Mouse (Mus musculus) T-helper 2 cell (primary cell): ENCODE data around the gene Mafg.
"Not testable (repeated sequence)": the region's sequence is repeated elsewhere in the genome, so short reads cannot be mapped to it uniquely, and the experiment has no call there.

ENCODE experiments used
- in situ Hi-C: fragments of 300-600 bp; cut with MboI, MseI; formaldehyde crosslinking; loops from one replicate; pipeline ENCODE4 v1.15.1; 2025; ENCODE audit warnings: high pct_unique_total_duplicates

Gene Mafg

GRCm38 (mm10) chr11:120598283-120598989 is 35.0 kb downstream of the Mafg start, which contains the start of the genes Alyref and Anapc11:
TSS of gene Alyref (minus strand) at chr11:120598365.
TSS of gene Anapc11 (plus strand) at chr11:120598421.
- in situ Hi-C loops, result loop anchor here (10.0 kb wide), 1 partner anchor 196 kb away; the partner anchor contains the start of gene Dus1l

GRCm38 (mm10) chr11:120597240-120598235 is 35.9 kb downstream of the Mafg start:
- in situ Hi-C loops, result loop anchor here (10.0 kb wide), 1 partner anchor 197 kb away; the partner anchor contains the start of gene Dus1l

DNA sequence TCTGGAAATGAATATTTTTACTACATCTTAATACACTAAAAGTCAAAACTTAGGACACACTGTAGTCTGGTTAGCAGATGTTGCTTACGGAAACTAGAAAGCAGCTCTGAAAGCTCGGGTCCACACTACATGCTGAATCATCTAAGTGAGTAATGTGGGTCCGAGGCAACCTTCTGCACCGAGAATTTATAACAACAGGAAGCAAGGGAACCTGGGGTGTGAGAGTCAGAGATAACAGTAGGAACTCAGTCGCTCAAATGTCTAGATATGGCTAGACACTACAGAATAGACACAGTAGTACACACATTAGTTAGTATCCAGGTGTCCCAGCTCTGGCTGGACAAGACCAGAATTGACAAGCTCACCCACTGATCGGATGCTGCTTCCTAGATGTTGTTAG is 44.9 kb downstream of the Mafg start:
- in situ Hi-C loops, result no loop called here

DNA sequence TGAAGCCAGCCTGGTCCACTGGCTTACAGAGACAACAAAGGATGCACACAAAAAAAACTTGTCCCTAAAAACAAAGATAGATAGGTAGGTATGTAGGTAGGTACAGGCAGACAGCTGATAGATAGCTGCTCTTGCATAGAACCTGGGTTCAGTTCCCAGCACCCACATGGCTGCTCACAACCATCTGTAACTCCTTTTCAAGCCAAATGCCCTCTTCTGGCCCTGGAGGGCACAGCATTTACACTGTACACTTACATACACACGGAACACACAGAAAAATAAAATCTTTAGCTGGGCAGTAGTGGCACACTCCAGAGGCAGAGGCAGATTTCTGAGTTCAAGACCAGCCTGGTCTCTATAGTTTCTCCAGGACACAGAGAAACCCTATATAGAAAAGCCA is 49.5 kb downstream of the Mafg start:
- in situ Hi-C loops, result no loop called here

- in situ Hi-C loops, result not testable (repeated sequence)
Observed at GRCm38 (mm10) chr11:120582982-120583293, 50.5 kb downstream of the Mafg start.

- in situ Hi-C loops, result no loop called here
Observed at GRCm38 (mm10) chr11:120582268-120582981, 51.0 kb downstream of the Mafg start.

- in situ Hi-C loops, result no loop called here
Observed at GRCm38 (mm10) chr11:120581490-120582267, 51.7 kb downstream of the Mafg start, which contains the start of gene Arhgdia. TSS of gene Arhgdia (minus strand) at chr11:120581624.

DNA sequence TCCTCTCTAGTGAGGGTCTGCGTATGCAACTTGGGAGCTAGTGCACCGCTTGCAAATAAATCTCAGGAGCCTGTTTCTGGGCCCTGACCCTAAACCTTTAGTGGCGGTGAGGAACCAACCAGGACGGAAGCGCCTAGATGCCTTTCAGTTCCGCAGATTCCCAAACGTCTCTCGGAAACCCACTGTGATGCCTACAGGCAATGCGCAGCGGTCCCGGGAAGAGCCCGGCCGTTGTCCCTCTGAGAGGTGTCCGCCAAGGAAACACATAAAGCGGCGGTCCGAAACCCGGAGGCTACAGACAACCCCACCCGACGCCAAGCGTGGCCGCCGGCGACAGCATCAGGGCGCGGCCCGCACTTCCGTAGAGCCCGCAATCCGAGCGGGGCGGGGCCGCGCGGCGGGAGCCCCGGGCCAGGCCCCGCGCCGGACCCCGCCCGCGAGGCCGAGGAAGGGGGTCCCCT is 52.5 kb downstream of the Mafg start:
- in situ Hi-C loops, result no loop called here

GRCm38 (mm10) chr11:120580190-120580589 is 53.2 kb downstream of the Mafg start:
- in situ Hi-C loops, result no loop called here

- in situ Hi-C loops, result no loop called here
Observed at GRCm38 (mm10) chr11:120579316-120580107, 53.9 kb downstream of the Mafg start.

DNA sequence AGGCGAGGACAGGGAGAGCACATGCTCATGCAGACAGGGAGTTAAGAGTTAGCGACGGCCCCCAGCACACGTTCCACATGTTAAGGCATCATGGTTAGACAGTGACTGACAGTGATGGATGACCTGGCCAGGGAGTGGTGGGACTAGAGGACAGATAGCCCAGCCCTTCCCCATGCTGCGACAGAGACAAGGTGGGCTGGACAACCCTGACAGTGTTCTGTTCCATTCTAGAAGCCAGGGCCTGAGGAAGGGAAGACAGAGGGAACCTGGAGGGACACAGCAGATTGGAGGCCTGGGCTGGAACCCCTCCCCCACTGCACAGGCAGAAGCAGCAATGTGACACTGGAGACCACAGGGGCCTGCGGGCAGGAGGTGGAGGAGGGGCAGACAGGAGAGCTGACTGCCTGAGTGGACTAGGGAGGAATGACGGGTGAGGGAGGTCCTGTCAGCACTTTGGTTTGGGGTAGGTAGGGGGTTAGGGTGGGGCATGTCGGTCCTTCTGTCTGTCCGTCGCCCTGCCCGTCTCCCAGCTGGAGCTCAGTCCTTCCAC is 54.6 kb downstream of the Mafg start:
- in situ Hi-C loops, result no loop called here

DNA sequence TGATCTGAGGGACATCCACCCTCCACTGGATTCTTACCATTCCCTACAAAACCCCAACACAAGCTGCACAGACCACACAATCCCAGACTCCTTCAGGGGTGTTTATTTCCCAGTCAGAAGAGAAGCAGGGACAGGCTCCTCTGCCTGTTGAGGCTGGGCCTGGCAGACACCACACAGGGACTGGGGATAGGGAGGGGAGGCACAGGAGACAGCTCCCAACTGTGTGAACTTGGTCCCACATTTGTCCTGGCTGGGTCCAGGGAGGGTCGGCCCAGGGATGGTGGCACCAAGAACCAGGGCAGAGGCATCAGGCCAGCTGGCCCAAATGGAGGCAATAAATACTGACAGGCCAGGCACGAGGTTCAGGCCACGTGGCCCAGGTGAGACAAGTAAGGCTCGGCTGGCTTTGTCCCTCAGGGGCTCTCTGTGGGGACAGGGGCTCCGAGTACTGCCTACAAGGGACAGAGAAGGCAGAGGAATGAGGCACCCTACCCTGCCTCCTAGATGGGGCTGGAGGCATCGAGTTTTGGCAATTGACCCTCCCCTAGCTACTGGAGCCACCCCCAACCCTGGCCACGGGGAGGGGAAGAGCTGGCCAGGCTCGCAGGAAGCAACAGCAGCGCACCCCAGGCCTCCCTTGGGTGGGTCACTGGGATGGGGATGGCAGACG is 55.2 kb downstream of the Mafg start:
- in situ Hi-C loops, result no loop called here

DNA sequence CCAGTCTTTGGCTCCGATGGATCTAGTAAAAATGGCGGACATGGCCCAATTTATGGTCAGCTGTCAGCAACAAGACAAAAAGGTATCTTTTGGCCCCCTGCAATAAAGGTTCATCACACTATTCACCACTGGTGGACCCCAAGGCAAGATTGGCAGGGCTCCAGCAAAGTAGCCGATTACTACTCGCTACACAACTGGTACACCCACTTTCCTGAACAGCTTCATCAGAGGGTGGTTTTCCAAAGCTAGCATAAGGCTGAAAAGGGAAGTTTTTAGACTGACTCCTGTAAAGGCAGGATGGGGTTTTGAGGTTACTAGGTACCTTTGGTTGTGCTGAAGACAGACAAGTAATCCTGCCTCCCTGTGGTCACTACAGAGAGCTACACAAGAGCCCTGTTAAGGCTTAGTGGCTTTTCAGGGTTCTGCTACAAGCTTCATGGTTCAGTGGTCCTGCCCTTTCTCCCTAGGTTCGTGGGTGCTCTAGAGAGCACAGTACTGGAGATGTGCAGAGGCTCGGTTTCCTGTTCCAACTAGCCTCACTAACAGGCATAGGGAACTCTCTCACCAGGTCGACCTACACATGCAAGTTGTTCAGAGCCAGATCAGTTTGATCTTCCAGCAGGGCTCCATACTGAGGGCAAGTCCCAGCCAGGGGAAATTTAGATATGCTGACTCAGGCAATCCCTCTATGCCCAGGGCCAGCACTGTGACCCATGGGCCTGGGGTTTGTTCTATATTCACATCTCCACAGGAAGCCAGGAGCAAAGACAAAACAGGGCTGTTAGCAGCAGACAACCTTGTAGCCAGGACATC is 56.0 kb downstream of the Mafg start:
- in situ Hi-C loops, result no loop called here

DNA sequence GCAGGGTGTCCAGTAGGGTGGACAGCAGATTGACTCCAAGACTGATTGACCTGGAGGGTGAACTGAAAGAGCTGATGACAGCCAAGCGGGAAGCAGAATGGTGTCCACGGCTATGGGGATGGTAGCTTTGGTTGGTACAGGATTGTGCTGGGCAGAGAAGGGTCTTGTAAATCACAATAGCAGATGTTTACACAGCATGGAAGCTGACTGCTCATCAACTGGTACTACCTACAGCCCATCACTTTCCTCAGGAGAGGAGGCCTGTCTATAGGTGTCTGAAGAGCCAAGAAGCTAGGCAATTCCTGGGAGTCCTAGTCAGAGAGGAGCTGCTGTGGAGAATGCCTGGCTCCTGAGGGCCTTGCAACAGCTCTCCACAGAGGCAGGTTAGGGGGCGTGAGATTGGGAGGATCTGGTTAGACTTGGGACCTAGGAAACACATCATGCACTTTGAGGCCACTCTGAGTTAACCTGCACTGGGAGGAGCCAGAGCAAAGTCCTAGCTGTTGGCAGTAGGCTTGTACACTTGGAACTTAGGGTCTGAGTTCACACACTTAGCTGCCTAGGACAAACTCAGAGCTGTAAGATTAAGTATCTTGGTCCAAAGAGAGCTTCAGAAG is 56.9 kb downstream of the Mafg start:
- in situ Hi-C loops, result no loop called here

GRCm38 (mm10) chr11:120575940-120576339 is 57.5 kb downstream of the Mafg start:
- in situ Hi-C loops, result no loop called here
